Mouse (Mus musculus) lung, adult 2 months (tissue): Measurements from ENCODE around the gene Ccdc90b.

Source experiments
- CTCF ChIP-seq: fragments of 200-500 bp; IDR thresholded peaks from 2 replicates; pipeline ENCODE4 v1.5.1; 2011; ENCODE audit warnings: mild to moderate bottlenecking, low read length, control low read depth; ENCODE audit not compliant: insufficient read depth
- POLR2A ChIP-seq: fragments of 200-500 bp; IDR thresholded peaks from 2 replicates; pipeline ENCODE4 v1.6.1; 2011; ENCODE audit warnings: low read depth, mild to moderate bottlenecking, control low read depth, low read length, borderline replicate concordance; ENCODE audit errors: extremely low read depth

- TF ChIP-seq POLR2A (no peak), CTCF (no peak)
These were observed 22.6 kb downstream of the Ccdc90b start for GRCm38 (mm10) chr7:92583567-92583966.
